Mouse (Mus musculus): ENCODE data around the gene Dnajb7. TPM values are rescaled to one million over a fixed set of nuclear protein-coding genes. Genes with fewer than 3 reads are reported as not detected.

The Dnajb7 gene
- not detected in 2 replicates for polyA plus RNA-seq (2012; rRNA removed)

DNA sequence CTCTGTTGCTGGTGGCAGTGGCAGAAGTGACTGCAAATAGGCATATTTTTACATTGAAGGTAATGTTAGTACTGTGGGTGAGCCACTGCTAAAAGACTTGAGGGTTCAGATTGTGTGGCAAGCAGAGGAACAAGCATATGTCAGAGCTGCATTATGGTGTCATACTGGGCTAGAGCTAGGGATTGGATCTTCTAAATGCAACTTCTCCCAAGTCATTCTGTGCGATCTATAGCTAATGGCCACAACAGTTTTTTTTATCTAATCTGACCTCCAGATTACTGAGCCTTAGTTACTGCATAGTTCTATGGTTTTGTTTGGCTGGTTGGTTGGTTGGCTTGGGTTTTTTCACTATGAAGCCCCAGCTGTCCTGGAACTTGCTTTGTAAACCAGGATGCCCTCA, at the start of gene Dnajb7:
Gene Dnajb7, minus strand, starts transcription at position 101 of the 400 bp plus-strand sequence.
- no peak for DNase-seq (ENCODE audit: low read depth)
- TF ChIP-seq CTCF (IDR thresholded peaks at IDR 0.05; ENCODE audit: borderline replicate concordance, extremely low read depth, insufficient read depth, insufficient read length) (no peak), POLR2A (IDR thresholded peaks at IDR 0.05; ENCODE audit: borderline replicate concordance, extremely low read depth, insufficient read depth, insufficient read length, poor library complexity, severe bottlenecking) (no peak)

- TF ChIP-seq CTCF (IDR thresholded peaks at IDR 0.05; ENCODE audit: borderline replicate concordance, extremely low read depth, insufficient read depth, insufficient read length) (peak; percentile 69; the same call in 1 of the 2 replicates), POLR2A (IDR thresholded peaks at IDR 0.05; ENCODE audit: borderline replicate concordance, extremely low read depth, insufficient read depth, insufficient read length, poor library complexity, severe bottlenecking) (no peak)
Observed at GRCm38 (mm10) chr15:81448463-81448862, 40.4 kb upstream of the Dnajb7 start.

GRCm38 (mm10) chr15:81439236-81439635, 31.1 kb upstream of the Dnajb7 start:
- no peak for TF ChIP-seq CTCF (IDR thresholded peaks at IDR 0.05; ENCODE audit: borderline replicate concordance, extremely low read depth, insufficient read depth, insufficient read length)
- no peak for TF ChIP-seq POLR2A (IDR thresholded peaks at IDR 0.05; ENCODE audit: borderline replicate concordance, extremely low read depth, insufficient read depth, insufficient read length, poor library complexity, severe bottlenecking)
- DNase-seq (ENCODE audit: low read depth) = no peak

More at GRCm38 (mm10) chr15:81448463-81448862, 40.4 kb upstream of the Dnajb7 start:
- peak; percentile 88 for DNase-seq (ENCODE audit: low read depth)

- no peak for TF ChIP-seq POLR2A (IDR thresholded peaks at IDR 0.05; ENCODE audit: borderline replicate concordance, extremely low read depth, insufficient read depth, insufficient read length, poor library complexity, severe bottlenecking)
- no peak for TF ChIP-seq CTCF (IDR thresholded peaks at IDR 0.05; ENCODE audit: borderline replicate concordance, extremely low read depth, insufficient read depth, insufficient read length)
- DNase-seq (ENCODE audit: low read depth) = no peak
Observed at GRCm38 (mm10) chr15:81438345-81438744, 30.2 kb upstream of the Dnajb7 start.

DNA sequence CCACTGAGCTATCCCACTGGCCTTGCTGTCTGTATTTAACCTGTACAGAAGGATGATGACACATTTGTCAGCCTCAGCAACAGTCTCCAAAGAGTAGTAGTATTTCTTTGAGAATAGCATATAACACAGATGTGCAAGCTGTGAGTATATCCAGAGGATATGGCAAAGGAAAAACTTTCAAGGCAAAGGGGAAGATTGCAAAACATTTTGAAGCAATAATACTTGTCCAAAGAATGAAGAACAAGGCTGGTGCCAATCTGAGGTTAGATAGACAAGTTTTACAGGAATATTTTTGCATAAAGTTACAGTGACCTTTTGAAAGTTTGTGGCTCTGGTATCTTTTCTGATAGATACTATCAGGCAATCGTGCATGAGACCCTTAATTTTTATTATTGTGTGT, 23.1 kb upstream of the Dnajb7 start:
- TF ChIP-seq POLR2A (IDR thresholded peaks at IDR 0.05; ENCODE audit: borderline replicate concordance, extremely low read depth, insufficient read depth, insufficient read length, poor library complexity, severe bottlenecking) (no peak), CTCF (IDR thresholded peaks at IDR 0.05; ENCODE audit: borderline replicate concordance, extremely low read depth, insufficient read depth, insufficient read length) (no peak)
- DNase-seq (ENCODE audit: low read depth) = no peak

DNA sequence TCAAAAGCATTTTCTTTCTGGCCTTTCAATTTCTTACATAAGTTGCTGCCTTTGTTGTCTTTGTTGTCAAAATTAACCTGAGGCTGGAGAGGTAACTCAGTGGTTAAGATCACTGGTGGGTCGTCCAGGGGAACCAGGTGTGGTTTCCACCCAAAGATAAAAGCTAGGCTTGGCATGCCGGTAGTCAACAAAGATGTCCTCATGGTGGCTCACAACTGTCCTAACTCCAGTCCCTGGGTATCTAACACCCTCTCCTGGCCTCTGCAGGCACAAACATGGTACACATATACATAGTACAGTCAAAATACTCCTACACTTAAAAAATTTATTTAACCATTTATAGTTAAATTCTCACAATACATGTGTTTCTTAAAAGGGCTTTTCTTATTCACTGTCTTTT, 19.8 kb upstream of the Dnajb7 start:
- TF ChIP-seq POLR2A (IDR thresholded peaks at IDR 0.05; ENCODE audit: borderline replicate concordance, extremely low read depth, insufficient read depth, insufficient read length, poor library complexity, severe bottlenecking) (no peak), CTCF (IDR thresholded peaks at IDR 0.05; ENCODE audit: borderline replicate concordance, extremely low read depth, insufficient read depth, insufficient read length) (no peak)
- no peak for DNase-seq (ENCODE audit: low read depth)

GRCm38 (mm10) chr15:81425311-81425710, 17.2 kb upstream of the Dnajb7 start:
- TF ChIP-seq POLR2A (IDR thresholded peaks at IDR 0.05; ENCODE audit: borderline replicate concordance, extremely low read depth, insufficient read depth, insufficient read length, poor library complexity, severe bottlenecking) (no peak), CTCF (IDR thresholded peaks at IDR 0.05; ENCODE audit: borderline replicate concordance, extremely low read depth, insufficient read depth, insufficient read length) (no peak)
- no peak for DNase-seq (ENCODE audit: low read depth)

DNA sequence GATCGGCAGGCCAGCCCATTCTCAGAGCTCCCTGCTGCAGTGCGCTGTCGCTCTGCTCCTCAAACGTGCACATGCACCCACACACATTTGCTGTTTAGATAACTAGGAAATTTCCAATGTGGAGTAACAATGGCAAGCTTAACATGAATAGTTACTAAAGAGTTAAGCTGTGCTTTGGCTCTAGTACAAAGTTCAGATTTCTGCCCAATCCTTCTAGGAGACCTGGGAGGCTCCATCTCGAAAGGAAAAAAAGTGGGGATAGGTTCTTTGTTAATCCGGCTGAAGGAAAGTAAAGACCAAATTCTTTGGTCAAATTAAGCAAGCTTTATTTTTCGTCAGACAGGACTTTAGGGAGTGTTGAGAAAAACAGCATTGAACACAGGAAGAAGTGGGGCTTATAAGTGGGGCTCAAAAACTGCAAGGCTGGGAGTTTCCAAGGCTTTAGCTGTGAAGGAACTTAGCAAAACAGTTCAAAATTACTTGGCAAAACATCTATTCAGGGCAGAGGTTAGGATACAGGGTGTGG, 14.1 kb upstream of the Dnajb7 start:
- DNase-seq (ENCODE audit: low read depth) = peak; percentile 52
- TF ChIP-seq CTCF (IDR thresholded peaks at IDR 0.05; ENCODE audit: borderline replicate concordance, extremely low read depth, insufficient read depth, insufficient read length) (no peak), POLR2A (IDR thresholded peaks at IDR 0.05; ENCODE audit: borderline replicate concordance, extremely low read depth, insufficient read depth, insufficient read length, poor library complexity, severe bottlenecking) (no peak)

DNA sequence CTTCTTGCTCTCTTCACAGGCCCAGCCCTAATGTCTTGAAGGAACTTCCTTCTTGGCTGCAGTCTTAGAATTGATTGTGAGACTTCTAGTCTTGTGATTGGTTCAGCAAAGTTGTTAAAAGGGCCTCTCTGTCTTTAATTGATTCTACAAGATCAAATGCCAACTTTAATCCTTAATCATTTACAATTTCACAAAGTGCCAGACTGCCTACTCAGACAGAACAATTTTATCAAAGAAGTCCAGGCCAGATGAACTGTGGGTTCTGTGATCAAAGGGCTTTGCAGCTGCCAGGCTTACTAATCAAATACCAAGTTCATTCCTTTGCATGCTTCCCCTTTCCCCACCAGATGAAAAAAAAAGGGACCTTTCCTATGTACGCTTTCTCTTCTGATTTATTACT, 13.4 kb upstream of the Dnajb7 start:
- TF ChIP-seq POLR2A (IDR thresholded peaks at IDR 0.05; ENCODE audit: borderline replicate concordance, extremely low read depth, insufficient read depth, insufficient read length, poor library complexity, severe bottlenecking) (no peak), CTCF (IDR thresholded peaks at IDR 0.05; ENCODE audit: borderline replicate concordance, extremely low read depth, insufficient read depth, insufficient read length) (no peak)

DNA sequence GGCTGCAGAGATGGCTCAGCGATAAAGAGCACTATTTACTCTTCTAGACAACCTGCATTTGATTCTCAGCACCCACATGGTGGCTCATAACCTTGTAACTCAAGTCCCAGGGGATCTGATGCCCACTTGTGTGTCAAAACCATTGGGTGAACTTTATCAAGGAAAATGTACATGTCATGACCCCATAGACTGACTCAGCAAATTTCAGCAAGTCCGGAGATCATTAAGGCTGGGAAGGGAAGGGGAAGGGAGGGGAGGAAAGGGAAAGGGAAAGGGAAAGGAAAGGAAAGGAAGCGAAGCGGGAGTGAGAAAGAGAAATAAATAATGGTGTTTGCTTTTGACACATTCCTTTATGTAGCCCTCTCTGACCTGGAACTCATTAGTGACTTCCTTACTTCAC, 10.0 kb upstream of the Dnajb7 start:
- TF ChIP-seq POLR2A (IDR thresholded peaks at IDR 0.05; ENCODE audit: borderline replicate concordance, extremely low read depth, insufficient read depth, insufficient read length, poor library complexity, severe bottlenecking) (no peak), CTCF (IDR thresholded peaks at IDR 0.05; ENCODE audit: borderline replicate concordance, extremely low read depth, insufficient read depth, insufficient read length) (no peak)
- DNase-seq (ENCODE audit: low read depth) = no peak

More for the DNA sequence above, 13.4 kb upstream of the Dnajb7 start:
- DNase-seq (ENCODE audit: low read depth) = peak; percentile 71

- peak; percentile 69 for DNase-seq (ENCODE audit: low read depth)
Observed at GRCm38 (mm10) chr15:81416763-81417310, 8.7 kb upstream of the Dnajb7 start.

DNA sequence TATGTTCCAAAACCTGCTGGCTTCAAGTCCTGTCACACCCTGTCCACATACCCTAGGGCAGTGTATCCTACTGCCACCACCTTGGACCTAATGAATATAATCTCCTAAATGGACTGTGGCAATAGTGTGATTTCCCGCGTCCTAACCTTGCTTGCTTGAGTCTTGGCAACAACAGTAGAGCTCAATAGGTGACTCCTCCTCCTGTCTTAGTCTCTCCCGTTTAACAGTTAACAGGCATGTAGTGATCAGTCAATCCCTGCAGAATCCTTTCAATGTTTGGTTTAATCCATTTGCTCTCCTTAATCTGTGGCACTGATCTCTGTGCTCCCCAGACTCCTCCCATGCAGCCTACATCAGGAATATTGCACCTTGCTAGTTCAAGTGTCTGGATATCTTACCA, 3.1 kb downstream of the Dnajb7 start:
- TF ChIP-seq CTCF (IDR thresholded peaks at IDR 0.05; ENCODE audit: borderline replicate concordance, extremely low read depth, insufficient read depth, insufficient read length) (no peak), POLR2A (IDR thresholded peaks at IDR 0.05; ENCODE audit: borderline replicate concordance, extremely low read depth, insufficient read depth, insufficient read length, poor library complexity, severe bottlenecking) (no peak)
- no peak for DNase-seq (ENCODE audit: low read depth)

Data from brain, embryonic 14.5 days (tissue).